Mouse (Mus musculus) megakaryocyte-erythroid progenitor cell, adult 5 weeks (primary cell): Measurements from ENCODE around the gene Prss16. TPM values are rescaled to one million over a fixed set of nuclear protein-coding genes. Genes with fewer than 3 reads are reported as not detected.

Source experiments
- polyA plus RNA-seq: library from polyadenylated mRNA; stranded (reverse); fragments of >175 nt; gene quantifications from 2 replicates; pipeline ENCODE4 v1.2.3, GENCODE M21; 2012

Gene Prss16
- polyA plus RNA-seq = 3.2 and 6.9 TPM in 2 replicates

GRCm38 (mm10) chr13:22009642-22010041 is at the start of gene Prss16:
Gene Prss16 (minus strand): TSS chr13:22009742.

GRCm38 (mm10) chr13:22042568-22043502 is 33.3 kb upstream of the Prss16 start, which contains the start of the genes Hist1h2ag and Hist1h2bj:
Gene Hist1h2ag (minus strand): TSS chr13:22042944.
Gene Hist1h2bj (plus strand): TSS chr13:22043214.

GRCm38 (mm10) chr13:22041142-22041536 is 31.6 kb upstream of the Prss16 start, which contains the start of gene Hist1h4i:
Gene Hist1h4i (minus strand): TSS chr13:22041362.

GRCm38 (mm10) chr13:22035267-22036148 is 26.0 kb upstream of the Prss16 start, which contains the start of the genes Hist1h2ah and Hist1h2bk:
Gene Hist1h2ah (minus strand): TSS chr13:22035568.
Gene Hist1h2bk (plus strand): TSS chr13:22035870.

GRCm38 (mm10) chr13:21980981-21981802 is 28.4 kb downstream of the Prss16 start, which contains the start of gene Pom121l2:
Gene Pom121l2 (plus strand): TSS chr13:21981194.

Other genes starting within 250 kb of the Prss16 start
- 5.0 and 8.4 TPM in 2 replicates for gene Hist1h1b, start 229.1 kb downstream of the Prss16 start, polyA plus RNA-seq
- gene Hist1h3i, start 226.4 kb downstream of the Prss16 start, polyA plus RNA-seq = 37.8 and 49.3 TPM in 2 replicates
- 29.4 and 41.7 TPM in 2 replicates for gene Hist1h2an, start 222.5 kb downstream of the Prss16 start, polyA plus RNA-seq
- 0.74 TPM in 2 replicates for gene Hist1h2bp, start 222.3 kb downstream of the Prss16 start, polyA plus RNA-seq
- gene Hist1h2bq, start 199.5 kb downstream of the Prss16 start, polyA plus RNA-seq = 2.3 and 7.9 TPM in 2 replicates
- 9,267 and 13,368 TPM in 2 replicates for gene Hist1h2ao, start 199.3 kb downstream of the Prss16 start, polyA plus RNA-seq
- 48.0 and 58.9 TPM in 2 replicates for gene Hist1h4m, start 198.0 kb downstream of the Prss16 start, polyA plus RNA-seq
- 4.8 and 10.5 TPM in 2 replicates for gene Hist1h4n, start 177.5 kb downstream of the Prss16 start, polyA plus RNA-seq
- gene Hist1h2ap, start 176.2 kb downstream of the Prss16 start, polyA plus RNA-seq = 6,142 and 6,696 TPM in 2 replicates
- gene Hist1h2br, start 176.0 kb downstream of the Prss16 start, polyA plus RNA-seq = 5.8 TPM in 1 of 2 replicates, not detected in the other
- gene Zfp184, start 64.6 kb downstream of the Prss16 start, polyA plus RNA-seq = 0.39 and 0.64 TPM in 2 replicates
- 0.06 TPM in 1 of 2 replicates, not detected in the other for gene Pom121l2, start 28.5 kb downstream of the Prss16 start, polyA plus RNA-seq
- gene Hist1h2ah, start 25.8 kb upstream of the Prss16 start, polyA plus RNA-seq = 5.4 and 12.3 TPM in 2 replicates
- gene Hist1h2bk, start 26.1 kb upstream of the Prss16 start, polyA plus RNA-seq = 15.0 and 17.1 TPM in 2 replicates
- 56.9 and 64.7 TPM in 2 replicates for gene Hist1h4i, start 31.6 kb upstream of the Prss16 start, polyA plus RNA-seq
- gene Hist1h2ag, start 33.2 kb upstream of the Prss16 start, polyA plus RNA-seq = 31.0 and 38.1 TPM in 2 replicates
- gene Hist1h2bj, start 33.5 kb upstream of the Prss16 start, polyA plus RNA-seq = 32.2 and 35.1 TPM in 2 replicates
- not detected in 2 replicates for gene Vmn1r188, start 74.7 kb upstream of the Prss16 start, polyA plus RNA-seq
- gene Vmn1r189, start 96.1 kb upstream of the Prss16 start, polyA plus RNA-seq = not detected in 2 replicates
- not detected in 2 replicates for gene Vmn1r191, start 174.2 kb upstream of the Prss16 start, polyA plus RNA-seq
- not detected in 2 replicates for gene Vmn1r192, start 181.4 kb upstream of the Prss16 start, polyA plus RNA-seq
- 0.02 TPM in 1 of 2 replicates, not detected in the other for gene Vmn1r193, start 213.4 kb upstream of the Prss16 start, polyA plus RNA-seq
- gene Vmn1r194, start 234.5 kb upstream of the Prss16 start, polyA plus RNA-seq = not detected in 2 replicates